Mouse (Mus musculus): ENCODE measurements around the gene Pdpr. TPM values are rescaled to one million over a fixed set of nuclear protein-coding genes. Genes with fewer than 3 reads are reported as not detected.

Pdpr gene
- total RNA-seq, 1 experiment: 23.6 TPM

- in situ Hi-C loops (cut with MboI; ENCODE audit: low sequenced_read_pairs in 2 of 2, unreplicated experiment in 2 of 2): no loop called here
- TF ChIP-seq MAFK (IDR thresholded peaks at IDR 0.05; ENCODE audit: insufficient read depth, low read depth, low read length) (no peak), HCFC1 (IDR thresholded peaks at IDR 0.05; ENCODE audit: borderline replicate concordance, insufficient read depth, low read length) (no peak), CHD2 (IDR thresholded peaks at IDR 0.05; ENCODE audit: low read depth, low read length) (no peak), ZNF384 (IDR thresholded peaks at IDR 0.05; ENCODE audit: low read depth, low read length) (no peak)
- Histone ChIP-seq H3K4me3 (ENCODE audit: insufficient read depth in 1 of 2, low read depth in 1 of 2, low read length in 2 of 2, poor library complexity in 1 of 2, severe bottlenecking in 1 of 2) (no peak overlapping the region), H3K36me3 (ENCODE audit: control insufficient read depth, insufficient read depth, low read length, poor library complexity, severe bottlenecking) (peaks cover 23% of the 10 kb centered on the region), H3K9ac (ENCODE audit: insufficient read depth, low read depth, low read length, poor library complexity, severe bottlenecking) (no peak overlapping the region), H3K27ac (ENCODE audit: insufficient read depth, low read depth, low read length, poor library complexity, severe bottlenecking) (no peak overlapping the region), H3K9me3 (ENCODE audit: control insufficient read depth, insufficient read depth, low read depth, low read length) (no peaks in the 10 kb centered on the region), H3K4me1 (ENCODE audit: control insufficient read depth in 2 of 2, insufficient read depth in 2 of 2, low read length in 2 of 2, poor library complexity in 1 of 2) (peaks cover 0 to 10% of the 10 kb centered on the region in 2 experiments; a peak in 1 of 4 replicates)
- DNase-seq (ENCODE audit: low read depth, low spot score): no peak
Measured at GRCm38 (mm10) chr8:111058946-111059572, 35.4 kb upstream of the Pdpr start.

GRCm38 (mm10) chr8:111061688-111062071 lies 32.8 kb upstream of the Pdpr start:
- Histone ChIP-seq H3K4me1 (ENCODE audit: control insufficient read depth in 2 of 2, insufficient read depth in 2 of 2, low read length in 2 of 2, poor library complexity in 1 of 2) (peaks cover 0 to 10% of the 10 kb centered on the region in 2 experiments; a peak in 1 of 4 replicates), H3K4me3 (ENCODE audit: insufficient read depth in 1 of 2, low read depth in 1 of 2, low read length in 2 of 2, poor library complexity in 1 of 2, severe bottlenecking in 1 of 2) (peak overlapping the region; percentile 65 to 72), H3K27ac (ENCODE audit: insufficient read depth, low read depth, low read length, poor library complexity, severe bottlenecking) (no peak overlapping the region), H3K9ac (ENCODE audit: insufficient read depth, low read depth, low read length, poor library complexity, severe bottlenecking) (peak overlapping the region; percentile 51), H3K36me3 (ENCODE audit: control insufficient read depth, insufficient read depth, low read length, poor library complexity, severe bottlenecking) (peaks cover 6% of the 10 kb centered on the region; the same call in 1 of the 2 replicates), H3K9me3 (ENCODE audit: control insufficient read depth, insufficient read depth, low read depth, low read length) (no peaks in the 10 kb centered on the region)
- in situ Hi-C loops (cut with MboI; ENCODE audit: low sequenced_read_pairs in 2 of 2, unreplicated experiment in 2 of 2): no loop called here
- TF ChIP-seq ZC3H11A (IDR thresholded peaks at IDR 0.05; ENCODE audit: borderline replicate concordance, low read depth, low read length) (no peak), ZNF384 (IDR thresholded peaks at IDR 0.05; ENCODE audit: low read depth, low read length) (no peak), MAFK (IDR thresholded peaks at IDR 0.05; ENCODE audit: insufficient read depth, low read depth, low read length) (no peak), HCFC1 (IDR thresholded peaks at IDR 0.05; ENCODE audit: borderline replicate concordance, insufficient read depth, low read length) (no peak), CHD2 (IDR thresholded peaks at IDR 0.05; ENCODE audit: low read depth, low read length) (no peak)
- no peak for DNase-seq (ENCODE audit: low read depth, low spot score)

GRCm38 (mm10) chr8:111062072-111062757 lies 32.2 kb upstream of the Pdpr start:
- in situ Hi-C loops (cut with MboI; ENCODE audit: low sequenced_read_pairs in 2 of 2, unreplicated experiment in 2 of 2): no loop called here

GRCm38 (mm10) chr8:111062893-111063292 lies 31.5 kb upstream of the Pdpr start:
- Histone ChIP-seq H3K27ac (ENCODE audit: insufficient read depth, low read depth, low read length, poor library complexity, severe bottlenecking) (no peak overlapping the region), H3K36me3 (ENCODE audit: control insufficient read depth, insufficient read depth, low read length, poor library complexity, severe bottlenecking) (peaks cover 4% of the 10 kb centered on the region; the same call in 1 of the 2 replicates), H3K9ac (ENCODE audit: insufficient read depth, low read depth, low read length, poor library complexity, severe bottlenecking) (no peak overlapping the region), H3K4me3 (ENCODE audit: insufficient read depth in 1 of 2, low read depth in 1 of 2, low read length in 2 of 2, poor library complexity in 1 of 2, severe bottlenecking in 1 of 2) (peak overlapping the region in 1 of 2 experiments; percentile 0; a peak in 1 of 4 replicates), H3K4me1 (ENCODE audit: control insufficient read depth in 2 of 2, insufficient read depth in 2 of 2, low read length in 2 of 2, poor library complexity in 1 of 2) (peaks cover 0 to 10% of the 10 kb centered on the region in 2 experiments; a peak in 3 of 4 replicates), H3K9me3 (ENCODE audit: control insufficient read depth, insufficient read depth, low read depth, low read length) (no peaks in the 10 kb centered on the region; the same call in 1 of the 2 replicates)
- in situ Hi-C loops (cut with MboI; ENCODE audit: low sequenced_read_pairs in 2 of 2, unreplicated experiment in 2 of 2): no loop called here
- DNase-seq (ENCODE audit: low read depth, low spot score): no peak
- TF ChIP-seq ZNF384 (IDR thresholded peaks at IDR 0.05; ENCODE audit: low read depth, low read length) (no peak), CHD2 (IDR thresholded peaks at IDR 0.05; ENCODE audit: low read depth, low read length) (no peak), ZC3H11A (IDR thresholded peaks at IDR 0.05; ENCODE audit: borderline replicate concordance, low read depth, low read length) (no peak), HCFC1 (IDR thresholded peaks at IDR 0.05; ENCODE audit: borderline replicate concordance, insufficient read depth, low read length) (no peak), MAFK (IDR thresholded peaks at IDR 0.05; ENCODE audit: insufficient read depth, low read depth, low read length) (no peak)

More at GRCm38 (mm10) chr8:111062072-111062757, 32.2 kb upstream of the Pdpr start:
- peak; percentile 96 for TF ChIP-seq MAFK (IDR thresholded peaks at IDR 0.05; ENCODE audit: insufficient read depth, low read depth, low read length)
- no peak for TF ChIP-seq ZC3H11A (IDR thresholded peaks at IDR 0.05; ENCODE audit: borderline replicate concordance, low read depth, low read length)
- peak overlapping the region; percentile 65 to 72 for H3K4me3 ChIP-seq (ENCODE audit: insufficient read depth in 1 of 2, low read depth in 1 of 2, low read length in 2 of 2, poor library complexity in 1 of 2, severe bottlenecking in 1 of 2)
- no peaks in the 10 kb centered on the region for H3K9me3 ChIP-seq (ENCODE audit: control insufficient read depth, insufficient read depth, low read depth, low read length)
- H3K36me3 ChIP-seq (ENCODE audit: control insufficient read depth, insufficient read depth, low read length, poor library complexity, severe bottlenecking): peaks cover 6% of the 10 kb centered on the region; the same call in 1 of the 2 replicates
- no peak overlapping the region for H3K27ac ChIP-seq (ENCODE audit: insufficient read depth, low read depth, low read length, poor library complexity, severe bottlenecking)
- peaks cover 0 to 10% of the 10 kb centered on the region in 2 experiments; a peak in 3 of 4 replicates for H3K4me1 ChIP-seq (ENCODE audit: control insufficient read depth in 2 of 2, insufficient read depth in 2 of 2, low read length in 2 of 2, poor library complexity in 1 of 2)
- peak; percentile 82 for DNase-seq (ENCODE audit: low read depth, low spot score)
- peak overlapping the region; percentile 51 for H3K9ac ChIP-seq (ENCODE audit: insufficient read depth, low read depth, low read length, poor library complexity, severe bottlenecking)
